Mouse (Mus musculus) spleen, embryonic (tissue): Measurements from ENCODE around the gene Olfr1298.

Source experiments
- CTCF ChIA-PET: fragments of 350-600 bp; sonication (Branson Sonifier 250); formaldehyde crosslinking; loops from one replicate; lab custom pipeline; 2022; lab: Charles Lee

Olfr1298 gene

GRCm38 (mm10) chr2:111649101-111649500 lies at the start of gene Olfr1298:
Gene Olfr1298 (minus strand): TSS chr2:111649201.
- CTCF ChIA-PET, result no interaction called here

DNA sequence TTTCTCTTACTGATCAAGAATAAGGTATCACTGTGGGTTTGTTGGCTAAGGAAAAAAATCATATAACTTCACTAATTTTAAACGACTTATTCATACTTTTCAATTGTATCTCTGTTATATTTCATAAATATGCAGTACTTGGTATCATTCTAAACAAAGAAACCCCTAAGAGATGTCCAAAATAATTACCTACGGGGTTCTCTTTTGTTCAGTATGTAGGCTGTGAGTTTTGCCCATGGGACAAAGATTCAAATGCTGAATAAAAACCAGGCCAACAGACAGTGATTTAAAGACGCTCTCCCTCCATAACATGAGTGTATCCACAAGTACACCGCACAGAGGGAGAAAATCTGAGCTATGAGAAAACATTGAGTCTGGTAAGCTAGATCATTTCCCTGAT lies 12.1 kb upstream of the Olfr1298 start, which contains the start of gene Olfr1299:
Gene Olfr1299, plus strand, starts transcription at position 301 of the 400 bp plus-strand sequence.
- CTCF ChIA-PET, result no interaction called here

DNA sequence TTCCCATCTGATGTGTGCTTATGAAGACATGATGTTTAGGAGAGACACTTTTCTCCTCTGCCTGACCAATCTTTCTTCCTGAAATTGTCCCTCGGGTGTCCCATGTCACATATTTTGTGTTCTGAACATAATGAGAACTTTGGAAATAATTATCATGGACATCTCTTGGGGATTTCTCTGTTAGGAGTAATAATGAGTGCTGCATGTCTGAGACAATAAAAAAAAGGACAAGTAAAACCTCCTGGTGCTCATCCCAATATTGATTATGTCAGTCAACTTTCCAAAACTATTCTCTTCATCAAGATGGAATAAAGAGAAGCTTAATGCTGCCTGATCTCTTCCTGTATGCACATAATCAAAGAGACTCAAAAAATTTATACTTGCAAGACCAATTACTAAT lies 22.6 kb downstream of the Olfr1298 start, which contains the start of gene Olfr1297:
Gene Olfr1297, minus strand, starts transcription at position 101 of the 400 bp plus-strand sequence.
- CTCF ChIA-PET, result no interaction called here
